Mouse (Mus musculus): ENCODE data around the gene Tnfrsf14. TPM values are rescaled to one million over a fixed set of nuclear protein-coding genes. Genes with fewer than 3 reads are reported as not detected.
A peak's percentile ranks its signal among the peaks of the same experiment; 100 is the strongest.

Gene Tnfrsf14
- total RNA-seq (2021) (1 to 10 TPM; 6.1 to 7.0 TPM), polyA plus RNA-seq (2012; rRNA removed) (16.1 and 18.8 TPM in 2 replicates)
- long read RNA-seq: 0 reads

GRCm38 (mm10) chr4:154928395-154929087 is at the start of gene Tnfrsf14:
TSS of gene Tnfrsf14 (minus strand) at chr4:154928563.
- H3K9ac ChIP-seq (ENCODE audit: low read depth, low read length): peak within 1 kb of the TSS; percentile 50
- TF ChIP-seq POLR2A (IDR thresholded peaks at IDR 0.05; ENCODE audit: insufficient read depth, low read depth, low read length) (no peak), CTCF (IDR thresholded peaks at IDR 0.05) (no peak), EP300 (IDR thresholded peaks at IDR 0.05; ENCODE audit: insufficient read depth, low read depth, low read length) (no peak)
- H3K27ac ChIP-seq: peak within 1 kb of the TSS; percentile 93
- intact Hi-C loops (cut with DNase I): no loop called here
- no peaks in the 10 kb centered on the region for H3K79me2 ChIP-seq (replicated peaks; ENCODE audit: control insufficient read depth, insufficient read depth, low read length)
- WGBS: 37% methylated on average over 12 of the region's 12 CpGs
- H3K36me3 ChIP-seq (ENCODE audit: control insufficient read depth, insufficient read depth, low read length): no peaks in the 10 kb centered on the region
- no peak for DNase-seq
- H3K27me3 ChIP-seq (ENCODE audit: control insufficient read depth, insufficient read depth, low read length): no peaks in the 10 kb centered on the region
- H3K4me1 ChIP-seq (ENCODE audit: control insufficient read depth, insufficient read depth, low read length): peaks cover 12% of the 10 kb centered on the region
- H3K4me3 ChIP-seq: peak within 1 kb of the TSS; percentile 59

- TF ChIP-seq EP300 (IDR thresholded peaks at IDR 0.05; ENCODE audit: insufficient read depth, low read depth, low read length) (no peak), POLR2A (IDR thresholded peaks at IDR 0.05; ENCODE audit: insufficient read depth, low read depth, low read length) (no peak), CTCF (IDR thresholded peaks at IDR 0.05) (no peak)
- intact Hi-C loops (cut with DNase I): no loop called here
- peak overlapping the region; percentile 41 for H3K27ac ChIP-seq
- DNase-seq: peak; percentile 67 to 73
- H3K9ac ChIP-seq (ENCODE audit: low read depth, low read length): 0 out of 2 replicates have a peak overlapping the region, but pooled peaks have one; percentile 5
- H3K4me3 ChIP-seq: no peak overlapping the region
- H3K79me2 ChIP-seq (replicated peaks; ENCODE audit: control insufficient read depth, insufficient read depth, low read length): peaks cover 1% of the 10 kb centered on the region; the same call in 1 of the 2 replicates
- no peaks in the 10 kb centered on the region for H3K36me3 ChIP-seq (ENCODE audit: control insufficient read depth, insufficient read depth, low read length)
- H3K27me3 ChIP-seq (ENCODE audit: control insufficient read depth, insufficient read depth, low read length): no peaks in the 10 kb centered on the region
- peaks cover 10% of the 10 kb centered on the region for H3K4me1 ChIP-seq (ENCODE audit: control insufficient read depth, insufficient read depth, low read length)
- 12% methylated on average over 11 of the region's 11 CpGs for WGBS
Measured at GRCm38 (mm10) chr4:154974163-154974611, 45.8 kb upstream of the Tnfrsf14 start.

DNA sequence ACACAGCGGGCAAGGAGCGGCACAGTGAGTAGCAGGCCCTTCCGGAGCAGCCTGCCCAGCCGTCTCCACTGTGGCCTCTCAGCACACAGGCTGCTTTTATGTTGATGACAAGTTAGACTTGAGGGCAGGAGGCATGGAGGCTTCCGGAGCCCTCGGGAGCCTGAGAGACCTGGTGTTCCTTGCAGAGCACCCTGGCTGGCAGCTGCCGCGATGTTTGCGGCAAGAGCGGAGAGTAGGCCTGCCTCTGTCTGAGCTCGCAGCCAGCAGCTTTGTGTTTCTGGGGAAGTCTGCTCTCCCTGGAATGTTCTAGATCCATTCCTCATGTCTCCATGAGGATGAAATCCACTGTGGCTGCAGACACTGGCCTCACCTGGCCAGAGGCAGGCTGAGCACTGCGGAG is 44.2 kb upstream of the Tnfrsf14 start:
- no peak for DNase-seq
- H3K27ac ChIP-seq: no peak overlapping the region

DNA sequence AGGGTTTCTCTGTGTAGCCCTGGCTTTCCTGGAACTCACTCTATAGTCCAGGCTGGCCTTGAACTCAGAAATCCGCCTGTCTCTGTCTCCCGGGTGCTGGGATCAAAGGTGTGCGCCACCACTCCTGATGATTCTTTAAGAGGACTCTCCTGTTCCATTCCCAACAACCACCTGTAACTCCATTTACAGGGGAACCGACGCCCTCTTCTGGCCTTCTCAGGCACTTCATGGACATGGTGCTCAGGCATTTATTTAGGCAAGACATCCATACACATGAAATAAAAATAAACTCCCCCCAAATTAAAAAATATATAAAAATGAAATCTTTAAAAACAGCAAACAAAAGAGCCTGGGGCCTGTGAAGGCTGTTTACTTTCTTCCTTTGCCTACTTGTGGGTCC is 38.8 kb upstream of the Tnfrsf14 start:
- Histone ChIP-seq H3K36me3 (ENCODE audit: control insufficient read depth, insufficient read depth, low read length) (no peaks in the 10 kb centered on the region), H3K9ac (ENCODE audit: low read depth, low read length) (no peak overlapping the region), H3K4me3 (no peak overlapping the region), H3K4me1 (ENCODE audit: control insufficient read depth, insufficient read depth, low read length) (peaks cover 17% of the 10 kb centered on the region), H3K79me2 (replicated peaks; ENCODE audit: control insufficient read depth, insufficient read depth, low read length) (no peaks in the 10 kb centered on the region; the same call in 1 of the 2 replicates), H3K27me3 (ENCODE audit: control insufficient read depth, insufficient read depth, low read length) (no peaks in the 10 kb centered on the region), H3K27ac (no peak overlapping the region)
- WGBS: 68% methylated on average over 5 of the region's 5 CpGs
- DNase-seq: peak; percentile 38 to 47
- intact Hi-C loops (cut with DNase I): no loop called here
- peak; percentile 68 for TF ChIP-seq CTCF (IDR thresholded peaks at IDR 0.05)
- TF ChIP-seq POLR2A (IDR thresholded peaks at IDR 0.05; ENCODE audit: insufficient read depth, low read depth, low read length): no peak

More for the DNA sequence above, 44.2 kb upstream of the Tnfrsf14 start:
- whole genome bisulfite sequencing: 91% methylated on average over 12 of the region's 12 CpGs
- Histone ChIP-seq H3K4me1 (ENCODE audit: control insufficient read depth, insufficient read depth, low read length) (peaks cover 13% of the 10 kb centered on the region), H3K9ac (ENCODE audit: low read depth, low read length) (no peak overlapping the region), H3K4me3 (no peak overlapping the region), H3K27me3 (ENCODE audit: control insufficient read depth, insufficient read depth, low read length) (no peaks in the 10 kb centered on the region), H3K36me3 (ENCODE audit: control insufficient read depth, insufficient read depth, low read length) (no peaks in the 10 kb centered on the region), H3K79me2 (replicated peaks; ENCODE audit: control insufficient read depth, insufficient read depth, low read length) (peaks cover 1% of the 10 kb centered on the region; the same call in 1 of the 2 replicates)
- intact Hi-C loops (cut with DNase I): no loop called here
- TF ChIP-seq CTCF (IDR thresholded peaks at IDR 0.05) (no peak), POLR2A (IDR thresholded peaks at IDR 0.05; ENCODE audit: insufficient read depth, low read depth, low read length) (no peak)

- peak; percentile 47 to 69 for DNase-seq
- no peaks in the 10 kb centered on the region; the same call in 1 of the 2 replicates for H3K79me2 ChIP-seq (replicated peaks; ENCODE audit: control insufficient read depth, insufficient read depth, low read length)
- WGBS: 12% methylated on average over 3 of the region's 3 CpGs
- H3K4me3 ChIP-seq: no peak overlapping the region; the same call in 1 of the 2 replicates
- H3K4me1 ChIP-seq (ENCODE audit: control insufficient read depth, insufficient read depth, low read length): peaks cover 17% of the 10 kb centered on the region
- H3K9ac ChIP-seq (ENCODE audit: low read depth, low read length): no peak overlapping the region
- peak overlapping the region; percentile 97 for H3K27ac ChIP-seq
- TF ChIP-seq CTCF (IDR thresholded peaks at IDR 0.05) (no peak), POLR2A (IDR thresholded peaks at IDR 0.05; ENCODE audit: insufficient read depth, low read depth, low read length) (peak; percentile 59), EP300 (IDR thresholded peaks at IDR 0.05; ENCODE audit: insufficient read depth, low read depth, low read length) (no peak)
- intact Hi-C loops (cut with DNase I): loop anchor here (2.0 kb wide), 1 partner anchor 21 kb away; no protein-coding TSS in a partner anchor
- H3K27me3 ChIP-seq (ENCODE audit: control insufficient read depth, insufficient read depth, low read length): peaks cover 2% of the 10 kb centered on the region; the same call in 1 of the 2 replicates
- no peaks in the 10 kb centered on the region for H3K36me3 ChIP-seq (ENCODE audit: control insufficient read depth, insufficient read depth, low read length)
Measured at GRCm38 (mm10) chr4:154965856-154966255, 37.5 kb upstream of the Tnfrsf14 start.
